Mouse (Mus musculus) central nervous system, embryonic 11.5 days (tissue): Measurements from ENCODE around the gene Olfr1104. TPM values are rescaled to one million over a fixed set of nuclear protein-coding genes. Genes with fewer than 3 reads are reported as not detected.

Experiments used
- polyA plus RNA-seq: library from polyadenylated mRNA; depleted of rRNA; stranded (reverse); fragments of >200 nt; gene quantifications from 2 replicates; pipeline ENCODE4 v1.2.3, GENCODE M21; 2012; rRNA removed

The Olfr1104 gene
- polyA plus RNA-seq: not detected in 2 replicates

DNA sequence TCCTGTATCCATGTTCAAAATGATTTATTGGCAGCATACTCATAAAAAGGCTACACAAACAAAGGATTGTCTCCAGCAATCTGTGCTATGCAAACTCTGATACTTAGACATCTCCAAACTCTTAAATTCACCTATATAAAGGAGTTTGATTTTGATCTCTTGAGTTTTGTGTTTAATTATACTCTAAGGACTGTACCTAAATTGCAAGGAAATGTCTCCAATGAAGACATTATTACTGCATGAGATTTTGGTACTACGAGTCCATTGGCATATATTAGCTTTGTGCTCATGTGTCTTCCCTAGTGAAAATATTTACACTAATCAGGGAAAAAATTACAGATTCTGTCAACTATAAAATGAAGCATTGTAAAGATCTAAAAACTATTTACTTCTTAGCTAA is at the start of gene Olfr1104:
TSS of gene Olfr1104 (minus strand) at position 101 of the 400 bp plus-strand sequence.

DNA sequence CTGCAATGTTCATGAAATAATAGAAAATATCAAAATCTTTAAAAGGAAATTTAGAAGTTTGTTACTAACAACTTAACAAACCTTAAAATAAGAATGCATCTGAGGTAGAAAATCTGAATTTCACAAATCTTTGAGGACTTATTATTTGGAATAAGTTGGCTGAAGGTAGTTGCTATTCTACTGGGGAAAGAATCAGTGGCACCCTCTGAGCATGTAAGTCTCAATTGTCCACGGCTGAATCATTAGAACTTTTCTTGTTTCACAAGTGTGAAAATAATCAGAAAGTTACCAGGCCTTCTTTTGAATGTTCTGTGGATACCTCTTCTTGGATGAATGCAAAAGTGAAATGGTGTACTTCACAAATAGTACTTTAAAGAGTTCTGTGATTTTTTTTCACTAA is 48.8 kb upstream of the Olfr1104 start, which contains the start of gene Olfr1107:
TSS of gene Olfr1107 (minus strand) at position 101 of the 400 bp plus-strand sequence.

DNA sequence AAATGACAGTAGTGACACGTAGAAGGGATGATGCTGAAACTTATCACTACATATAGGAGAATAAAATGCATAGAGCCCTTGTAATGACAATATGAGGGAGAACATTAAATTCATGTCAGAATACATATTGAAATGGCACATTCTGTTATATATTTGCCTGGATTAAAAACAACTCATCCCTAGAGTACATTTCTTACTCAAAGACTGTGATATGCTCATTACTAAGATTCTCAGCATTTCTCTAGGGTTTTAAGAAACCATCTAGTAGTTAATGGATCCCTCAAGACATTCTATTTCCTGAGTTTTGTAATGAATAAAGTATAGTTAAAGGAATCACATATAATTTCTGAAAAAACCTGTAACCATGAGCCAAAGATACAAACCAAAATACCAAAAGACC is 25.3 kb upstream of the Olfr1104 start, which contains the start of gene Olfr1106:
TSS of gene Olfr1106 (minus strand) at position 101 of the 400 bp plus-strand sequence.

DNA sequence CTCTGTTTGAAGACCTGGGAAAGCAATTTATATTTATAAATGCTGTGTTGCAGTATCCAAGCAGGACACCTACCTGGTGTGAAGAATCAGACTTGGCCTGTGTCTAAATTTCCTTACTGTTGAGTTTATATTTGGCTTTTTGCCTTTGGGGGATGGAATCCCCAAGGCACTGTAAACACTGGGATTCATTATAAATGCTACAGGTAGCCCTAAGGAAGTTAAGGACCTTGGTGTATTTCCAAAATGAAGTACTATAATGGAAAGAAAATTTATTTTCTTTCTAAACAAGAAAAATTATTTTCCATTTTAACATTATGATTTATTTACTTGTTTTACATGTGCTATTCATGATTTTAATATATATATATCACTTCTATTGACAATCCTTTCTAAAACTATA is 9.6 kb upstream of the Olfr1104 start, which contains the start of gene Olfr1105:
TSS of gene Olfr1105 (minus strand) at position 101 of the 400 bp plus-strand sequence.

DNA sequence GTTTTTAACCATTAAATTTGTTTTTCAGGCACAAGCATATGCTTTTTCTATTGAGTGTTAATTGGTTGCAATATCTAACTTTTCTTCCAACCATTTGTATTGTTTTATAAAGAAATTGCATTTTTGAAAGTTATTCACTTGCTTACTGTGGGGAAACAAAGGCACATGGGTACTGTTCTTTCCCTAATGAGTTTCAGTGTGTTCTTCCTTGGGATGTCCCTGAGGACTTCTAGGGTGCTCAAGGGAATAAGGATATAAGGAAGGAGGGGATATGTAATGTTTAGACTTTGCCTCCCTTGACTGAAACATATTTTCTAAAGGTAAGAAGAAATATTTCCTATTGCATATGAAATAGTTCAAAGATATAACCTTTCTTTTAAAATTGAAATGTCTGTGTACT is 28.8 kb downstream of the Olfr1104 start, which contains the start of gene Olfr1102:
TSS of gene Olfr1102 (plus strand) at position 301 of the 400 bp plus-strand sequence.

DNA sequence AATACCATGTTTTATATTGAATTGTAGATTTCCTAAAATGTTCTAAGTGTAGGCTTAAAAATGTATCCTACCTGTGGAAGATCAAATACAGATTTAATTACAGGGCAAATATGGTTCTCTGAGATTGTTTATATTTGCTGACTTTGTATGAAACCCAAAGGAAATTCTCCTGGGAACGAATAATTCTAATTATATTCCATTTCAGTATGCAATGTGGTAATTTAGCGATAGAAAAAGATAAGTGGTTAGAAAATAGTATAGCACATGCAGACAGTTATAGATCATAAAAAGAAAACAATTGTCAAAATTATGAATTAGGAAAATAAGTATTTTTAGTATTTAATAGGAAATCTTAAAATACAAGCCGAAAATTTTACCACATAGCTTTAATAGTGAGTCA is 35.8 kb downstream of the Olfr1104 start, which contains the start of gene Olfr1101:
TSS of gene Olfr1101 (minus strand) at position 101 of the 400 bp plus-strand sequence.

DNA sequence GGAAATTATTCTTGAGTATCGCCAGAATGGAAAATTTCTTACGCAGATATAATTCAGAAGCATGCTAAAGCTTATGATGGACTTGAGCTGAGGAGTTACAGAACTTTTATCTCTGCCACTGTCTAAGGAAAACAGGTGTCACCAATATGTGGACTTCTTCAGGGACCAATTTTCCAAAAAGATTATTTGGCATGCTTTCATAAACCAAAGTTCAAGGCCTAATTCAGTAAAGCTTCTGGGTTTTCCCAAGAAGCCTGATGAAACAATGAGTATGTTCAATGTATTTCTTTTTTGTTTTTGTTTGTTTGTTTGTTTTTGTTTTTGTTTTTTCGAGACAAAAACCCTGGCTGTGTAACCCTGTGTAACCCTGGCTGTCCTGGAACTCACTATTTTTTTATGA is 47.0 kb downstream of the Olfr1104 start, which contains the start of gene Olfr1100:
TSS of gene Olfr1100 (minus strand) at position 101 of the 400 bp plus-strand sequence.

Other genes starting within 250 kb of the Olfr1104 start
- not detected in 2 replicates for gene Olfr1093, start 244.6 kb downstream of the Olfr1104 start, polyA plus RNA-seq
- not detected in 2 replicates for gene Olfr141, start 217.1 kb downstream of the Olfr1104 start, polyA plus RNA-seq
- not detected in 2 replicates for gene Olfr1094, start 202.4 kb downstream of the Olfr1104 start, polyA plus RNA-seq
- not detected in 2 replicates for gene Olfr1095, start 175.4 kb downstream of the Olfr1104 start, polyA plus RNA-seq
- not detected in 2 replicates for gene Gm13723, start 152.3 kb downstream of the Olfr1104 start, polyA plus RNA-seq
- gene Olfr1097, start 134.9 kb downstream of the Olfr1104 start, polyA plus RNA-seq: not detected in 2 replicates
- not detected in 2 replicates for gene Olfr1098, start 102.5 kb downstream of the Olfr1104 start, polyA plus RNA-seq
- not detected in 2 replicates for gene Olfr1099, start 66.4 kb downstream of the Olfr1104 start, polyA plus RNA-seq
- gene Olfr1100, start 47.1 kb downstream of the Olfr1104 start, polyA plus RNA-seq: not detected in 2 replicates
- not detected in 2 replicates for gene Olfr1101, start 35.9 kb downstream of the Olfr1104 start, polyA plus RNA-seq
- gene Olfr1102, start 28.7 kb downstream of the Olfr1104 start, polyA plus RNA-seq: not detected in 2 replicates
- not detected in 2 replicates for gene Olfr1105, start 9.5 kb upstream of the Olfr1104 start, polyA plus RNA-seq
- gene Olfr1106, start 25.2 kb upstream of the Olfr1104 start, polyA plus RNA-seq: not detected in 2 replicates
- gene Olfr1107, start 48.7 kb upstream of the Olfr1104 start, polyA plus RNA-seq: not detected in 2 replicates
- not detected in 2 replicates for gene Olfr1109, start 68.9 kb upstream of the Olfr1104 start, polyA plus RNA-seq
- not detected in 2 replicates for gene Olfr259, start 87.5 kb upstream of the Olfr1104 start, polyA plus RNA-seq
- not detected in 2 replicates for gene Olfr1110, start 113.2 kb upstream of the Olfr1104 start, polyA plus RNA-seq
- gene Olfr1111, start 125.5 kb upstream of the Olfr1104 start, polyA plus RNA-seq: not detected in 2 replicates
- gene Olfr1112, start 160.7 kb upstream of the Olfr1104 start, polyA plus RNA-seq: not detected in 2 replicates
- not detected in 2 replicates for gene Olfr1113, start 181.9 kb upstream of the Olfr1104 start, polyA plus RNA-seq
- gene Olfr1115, start 220.9 kb upstream of the Olfr1104 start, polyA plus RNA-seq: not detected in 2 replicates
- gene Olfr1116, start 240.5 kb upstream of the Olfr1104 start, polyA plus RNA-seq: not detected in 2 replicates